Mouse (Mus musculus) MEL (cell line): ENCODE results near the gene Wdfy3. TPM values are rescaled to one million over a fixed set of nuclear protein-coding genes. Genes with fewer than 3 reads are reported as not detected.

Experiments used
- DNase-seq: peaks from one replicate; pipeline ENCODE4 v3.0.0; 2011; ENCODE audit warnings: low read depth, low spot score
- H3K27ac ChIP-seq: 2 replicates; pipeline ENCODE4 v1.5.1; 2012; ENCODE audit warnings: low read depth, mild to moderate bottlenecking, control low read depth, low read length, moderate library complexity; ENCODE audit not compliant: control insufficient read depth
- H3K27me3 ChIP-seq, 2 experiments: fragments of 150-350 bp in 1 of 2; sonication (generic) in 1 of 2; 2 replicates each; pipeline ENCODE4 v1.6.1; 2012; ENCODE audit warnings: low read length in 2 of 2, mild to moderate bottlenecking in 2 of 2, improper control_type of control experiment in 1 of 2, moderate library complexity in 1 of 2; ENCODE audit not compliant: insufficient read depth in 2 of 2, control insufficient read depth in 1 of 2
- H3K36me3 ChIP-seq, 2 experiments: 2 replicates each; pipeline ENCODE4 v1.6.1; 2012 to 2014; ENCODE audit warnings: low read length in 2 of 2, improper control_type of control experiment in 1 of 2, inconsistent platforms in 1 of 2, mild to moderate bottlenecking in 1 of 2; ENCODE audit not compliant: insufficient read depth in 2 of 2, control insufficient read depth in 1 of 2
- H3K4me1 ChIP-seq, 2 experiments: fragments of 150-350 bp in 1 of 2; sonication (generic) in 1 of 2; 2 replicates each; pipeline ENCODE4 v1.6.1; 2012; ENCODE audit warnings: low read length in 2 of 2, improper control_type of control experiment in 1 of 2, mild to moderate bottlenecking in 1 of 2; ENCODE audit not compliant: insufficient read depth in 2 of 2, control insufficient read depth in 1 of 2
- H3K4me3 ChIP-seq, 2 experiments: fragments of 150-350 bp in 1 of 2; sonication (generic) in 1 of 2; 2 replicates each; pipeline ENCODE4 v1.5.1; 2012; ENCODE audit warnings: low read depth in 2 of 2, low read length in 2 of 2, mild to moderate bottlenecking in 2 of 2, moderate library complexity in 2 of 2, control low read depth in 1 of 2, improper control_type of control experiment in 1 of 2; ENCODE audit not compliant: control insufficient read depth in 1 of 2, insufficient read depth in 1 of 2
- H3K79me2 ChIP-seq: 2 replicates; pipeline ENCODE4 v1.6.1; 2012; ENCODE audit warnings: mild to moderate bottlenecking, low read length, moderate library complexity; ENCODE audit not compliant: control insufficient read depth, poor library complexity, insufficient read depth
- H3K9ac ChIP-seq: 2 replicates; pipeline ENCODE4 v1.6.1; 2012; ENCODE audit warnings: low read depth, mild to moderate bottlenecking, control low read depth, low read length, moderate library complexity; ENCODE audit not compliant: control insufficient read depth, poor library complexity, severe bottlenecking
- H3K9me3 ChIP-seq: fragments of 150-350 bp; sonication (generic); replicated peaks from 2 replicates; pipeline ENCODE4 v1.6.1; 2012; ENCODE audit warnings: mild to moderate bottlenecking, low read length, improper control_type of control experiment, moderate library complexity; ENCODE audit not compliant: insufficient read depth
- CHD1 ChIP-seq: IDR thresholded peaks from 2 replicates; pipeline ENCODE4 v1.6.1; 2012; ENCODE audit warnings: low read depth, mild to moderate bottlenecking, inconsistent platforms, low read length, improper control_type of control experiment
- CHD2 ChIP-seq: IDR thresholded peaks from 2 replicates; pipeline ENCODE4 v1.6.1; 2011; ENCODE audit warnings: low read length, improper control_type of control experiment
- E2F4 ChIP-seq: IDR thresholded peaks from 2 replicates; pipeline ENCODE4 v1.6.1; 2011; ENCODE audit warnings: low read depth, low read length, improper control_type of control experiment, borderline replicate concordance
- ELF1 ChIP-seq: IDR thresholded peaks from 2 replicates; pipeline ENCODE4 v1.6.1; 2014; ENCODE audit warnings: low read depth, mild to moderate bottlenecking, inconsistent platforms, low read length, improper control_type of control experiment, moderate library complexity
- ETS1 ChIP-seq: IDR thresholded peaks from 2 replicates; pipeline ENCODE4 v1.6.1; 2012; ENCODE audit warnings: low read depth, mild to moderate bottlenecking, inconsistent platforms, low read length, improper control_type of control experiment, moderate library complexity
- HCFC1 ChIP-seq: IDR thresholded peaks from 2 replicates; pipeline ENCODE4 v1.6.1; 2012; ENCODE audit warnings: low read depth, mild to moderate bottlenecking, inconsistent platforms, low read length, improper control_type of control experiment, moderate library complexity
- JUND ChIP-seq: IDR thresholded peaks from 2 replicates; pipeline ENCODE4 v1.6.1; 2011; ENCODE audit warnings: low read depth, mild to moderate bottlenecking, improper control_type of control experiment, low read length
- MAFK ChIP-seq: IDR thresholded peaks from 2 replicates; pipeline ENCODE4 v1.6.1; 2011; ENCODE audit warnings: low read depth, mild to moderate bottlenecking, low read length, improper control_type of control experiment, borderline replicate concordance
- MAZ ChIP-seq: IDR thresholded peaks from 2 replicates; pipeline ENCODE4 v1.6.1; 2012; ENCODE audit warnings: low read depth, mild to moderate bottlenecking, inconsistent platforms, low read length, improper control_type of control experiment
- MEF2A ChIP-seq: IDR thresholded peaks from 2 replicates; pipeline ENCODE4 v1.6.1; 2014; ENCODE audit warnings: low read depth, mild to moderate bottlenecking, inconsistent platforms, low read length, improper control_type of control experiment; ENCODE audit not compliant: poor library complexity, insufficient replicate concordance, severe bottlenecking; ENCODE audit errors: extremely low read depth
- MXI1 ChIP-seq: IDR thresholded peaks from 2 replicates; pipeline ENCODE4 v1.6.1; 2011; ENCODE audit warnings: mild to moderate bottlenecking, low read depth, low read length, improper control_type of control experiment
- MYB ChIP-seq: IDR thresholded peaks from 2 replicates; pipeline ENCODE4 v1.6.1; 2011; ENCODE audit warnings: mild to moderate bottlenecking, low read depth, low read length, improper control_type of control experiment
- MYC ChIP-seq: IDR thresholded peaks from 2 replicates; pipeline ENCODE4 v1.6.1; 2011; ENCODE audit warnings: low read depth, mild to moderate bottlenecking, low read length, improper control_type of control experiment, moderate library complexity
- NRF1 ChIP-seq: IDR thresholded peaks from 2 replicates; pipeline ENCODE4 v1.6.1; 2014; ENCODE audit warnings: low read depth, mild to moderate bottlenecking, inconsistent platforms, low read length, improper control_type of control experiment, moderate library complexity; ENCODE audit not compliant: poor library complexity, insufficient read depth, severe bottlenecking
- POLR2AphosphoS5 ChIP-seq: IDR thresholded peaks from 2 replicates; pipeline ENCODE4 v1.6.1; 2012; ENCODE audit warnings: low read depth, borderline replicate concordance, mild to moderate bottlenecking, inconsistent platforms, low read length, moderate library complexity, mixed read lengths
- SIN3A ChIP-seq: IDR thresholded peaks from 2 replicates; pipeline ENCODE4 v1.6.1; 2012; ENCODE audit warnings: low read length, improper control_type of control experiment, inconsistent platforms
- USF1 ChIP-seq: IDR thresholded peaks from 2 replicates; pipeline ENCODE4 v1.6.1; 2014; ENCODE audit warnings: low read depth, mild to moderate bottlenecking, inconsistent platforms, low read length, improper control_type of control experiment, moderate library complexity
- ZC3H11A ChIP-seq: IDR thresholded peaks from 2 replicates; pipeline ENCODE4 v1.6.1; 2012; ENCODE audit warnings: low read depth, mild to moderate bottlenecking, inconsistent platforms, low read length, improper control_type of control experiment
- ZKSCAN1 ChIP-seq: IDR thresholded peaks from 2 replicates; pipeline ENCODE4 v1.6.1; 2012; ENCODE audit warnings: low read depth, mild to moderate bottlenecking, inconsistent platforms, low read length, improper control_type of control experiment, moderate library complexity
- ZNF384 ChIP-seq: IDR thresholded peaks from 2 replicates; pipeline ENCODE4 v1.6.1; 2012; ENCODE audit warnings: low read depth, mild to moderate bottlenecking, inconsistent platforms, low read length, improper control_type of control experiment
- polyA plus RNA-seq, 2 experiments: library from polyadenylated mRNA; stranded (reverse) in 1 of 2; unstranded in 1 of 2; fragments of >175 nt in 1 of 2; fragments of >200 nt in 1 of 2; gene quantifications; 2 replicates each; pipeline versions ENCODE4 v1.2.1 to v1.2.4; 2012; ENCODE audit warnings: low replicate concordance in 2 of 2, low read depth in 1 of 2; ENCODE audit not compliant: insufficient read length in 2 of 2, insufficient read depth in 1 of 2, missing spikeins in 1 of 2
- total RNA-seq: library from RNA; depleted of rRNA; stranded (reverse); fragments of 300-350 nt; gene quantifications from 2 replicates; pipeline ENCODE4 v1.2.3, GENCODE M21; 2012

Wdfy3 gene
- total and polyA plus RNA-seq, 3 experiments, result 10.0 to 21.3 (median 11.9) TPM

GRCm38 (mm10) chr5:101832042-101832441, 237.7 kb downstream of the Wdfy3 start:
- no peak overlapping the region for H3K9ac ChIP-seq
- no peaks in the 10 kb centered on the region for H3K79me2 ChIP-seq
- H3K4me1 ChIP-seq, result peaks cover 0 to 6% of the 10 kb centered on the region in 2 experiments; a peak in 2 of 4 replicates
- H3K27me3 ChIP-seq, result no peaks in the 10 kb centered on the region
- peaks cover 3% of the 10 kb centered on the region in 2 experiments; a peak in 3 of 4 replicates for H3K36me3 ChIP-seq
- no peak overlapping the region for H3K4me3 ChIP-seq
- no peak overlapping the region for H3K27ac ChIP-seq
- no peaks in the 10 kb centered on the region for H3K9me3 ChIP-seq
- TF ChIP-seq MXI1, result no peak
- TF ChIP-seq ZKSCAN1, result no peak
- TF ChIP-seq ETS1, result no peak
- no peak for TF ChIP-seq NRF1
- no peak for TF ChIP-seq HCFC1
- TF ChIP-seq MEF2A, result no peak
- TF ChIP-seq MAZ, result no peak
- no peak for TF ChIP-seq ZC3H11A
- TF ChIP-seq CHD1, result no peak
- no peak for TF ChIP-seq MAFK
- TF ChIP-seq POLR2AphosphoS5, result no peak
- TF ChIP-seq USF1, result no peak
- TF ChIP-seq SIN3A, result no peak
- DNase-seq, result no peak

GRCm38 (mm10) chr5:101830180-101830579, 239.5 kb downstream of the Wdfy3 start:
- H3K36me3 ChIP-seq, result peaks cover under 1 to 10% of the 10 kb centered on the region in 2 experiments; a peak in 3 of 4 replicates
- no peak for DNase-seq
- H3K79me2 ChIP-seq, result no peaks in the 10 kb centered on the region; the same call in 1 of the 2 replicates
- TF ChIP-seq CHD1 (no peak), ELF1 (no peak), CHD2 (no peak), E2F4 (no peak), ZNF384 (no peak), MEF2A (no peak), JUND (no peak), MAFK (no peak), MYB (no peak), MYC (no peak)
- H3K27me3 ChIP-seq, result no peaks in the 10 kb centered on the region
- peaks cover 0 to 11% of the 10 kb centered on the region in 2 experiments; a peak in 2 of 4 replicates for H3K4me1 ChIP-seq
- H3K27ac ChIP-seq, result no peak overlapping the region
- H3K9me3 ChIP-seq, result no peaks in the 10 kb centered on the region
- H3K9ac ChIP-seq, result no peak overlapping the region
- H3K4me3 ChIP-seq, result no peak overlapping the region
